Mouse (Mus musculus) forebrain, embryonic 14.5 days (tissue): ENCODE results near the gene Megf8. TPM values are rescaled to one million over a fixed set of nuclear protein-coding genes. Genes with fewer than 3 reads are reported as not detected.

ENCODE experiments used
- polyA plus RNA-seq: library from polyadenylated mRNA; unstranded; fragments of >200 nt; fragmentation: Nextera tagmentation; extraction: Ambion mirVana; gene quantifications from 2 replicates; pipeline ENCODE4 v1.2.1, GENCODE M21; 2014

Megf8 gene
- polyA plus RNA-seq, 1 experiment from 2014 or later, result 13.3 TPM

Other genes with a start within 250 kb of the Megf8 start
- gene Grik5, start 244.8 kb upstream of the Megf8 start, polyA plus RNA-seq, result 11.2 and 14.2 TPM in 2 replicates
- 18.9 and 28.4 TPM in 2 replicates for gene Zfp574, start 244.6 kb upstream of the Megf8 start, polyA plus RNA-seq
- gene Pou2f2, start 137.4 kb upstream of the Megf8 start, polyA plus RNA-seq, result 15.5 and 21.1 TPM in 2 replicates
- gene Dedd2, start 96.5 kb upstream of the Megf8 start, polyA plus RNA-seq, result 10.8 and 12.5 TPM in 2 replicates
- 2.3 and 2.8 TPM in 2 replicates for gene Zfp526, start 95.7 kb upstream of the Megf8 start, polyA plus RNA-seq
- gene Gsk3a, start 79.3 kb upstream of the Megf8 start, polyA plus RNA-seq, result 20.2 and 20.5 TPM in 2 replicates
- gene Erf, start 66.4 kb upstream of the Megf8 start, polyA plus RNA-seq, result 7.7 and 8.2 TPM in 2 replicates
- 37.4 and 38.7 TPM in 2 replicates for gene Cic, start 49.5 kb upstream of the Megf8 start, polyA plus RNA-seq
- 574 and 635 TPM in 2 replicates for gene Pafah1b3, start 19.2 kb upstream of the Megf8 start, polyA plus RNA-seq
- gene Prr19, start 15.8 kb upstream of the Megf8 start, polyA plus RNA-seq, result 1.8 and 2.2 TPM in 2 replicates
- 14.5 and 25.5 TPM in 2 replicates for gene Tmem145, start 11.1 kb upstream of the Megf8 start, polyA plus RNA-seq
- not detected in 2 replicates for gene Cnfn, start 52.6 kb downstream of the Megf8 start, polyA plus RNA-seq
- 5.3 and 8.3 TPM in 2 replicates for gene Lipe, start 81.5 kb downstream of the Megf8 start, polyA plus RNA-seq
- gene Cxcl17, start 95.7 kb downstream of the Megf8 start, polyA plus RNA-seq, result not detected in 2 replicates
- gene Ceacam1, start 160.4 kb downstream of the Megf8 start, polyA plus RNA-seq, result 0.95 and 0.99 TPM in 2 replicates
- gene Ceacam2, start 222.7 kb downstream of the Megf8 start, polyA plus RNA-seq, result not detected in 2 replicates